Mouse (Mus musculus): ENCODE measurements at regions not wholly inside any gene's neighbourhood (a gene's known extent, or its start where the extent isn't known, plus 50 kb on each side); places are given as distances from the start of the nearest gene placed in this dataset.

GRCm38 (mm10) chr16:95647854-95648253 is 54.0 kb upstream of the Ets2 start:
- DNase-seq = peak; percentile 33 to 83

DNA sequence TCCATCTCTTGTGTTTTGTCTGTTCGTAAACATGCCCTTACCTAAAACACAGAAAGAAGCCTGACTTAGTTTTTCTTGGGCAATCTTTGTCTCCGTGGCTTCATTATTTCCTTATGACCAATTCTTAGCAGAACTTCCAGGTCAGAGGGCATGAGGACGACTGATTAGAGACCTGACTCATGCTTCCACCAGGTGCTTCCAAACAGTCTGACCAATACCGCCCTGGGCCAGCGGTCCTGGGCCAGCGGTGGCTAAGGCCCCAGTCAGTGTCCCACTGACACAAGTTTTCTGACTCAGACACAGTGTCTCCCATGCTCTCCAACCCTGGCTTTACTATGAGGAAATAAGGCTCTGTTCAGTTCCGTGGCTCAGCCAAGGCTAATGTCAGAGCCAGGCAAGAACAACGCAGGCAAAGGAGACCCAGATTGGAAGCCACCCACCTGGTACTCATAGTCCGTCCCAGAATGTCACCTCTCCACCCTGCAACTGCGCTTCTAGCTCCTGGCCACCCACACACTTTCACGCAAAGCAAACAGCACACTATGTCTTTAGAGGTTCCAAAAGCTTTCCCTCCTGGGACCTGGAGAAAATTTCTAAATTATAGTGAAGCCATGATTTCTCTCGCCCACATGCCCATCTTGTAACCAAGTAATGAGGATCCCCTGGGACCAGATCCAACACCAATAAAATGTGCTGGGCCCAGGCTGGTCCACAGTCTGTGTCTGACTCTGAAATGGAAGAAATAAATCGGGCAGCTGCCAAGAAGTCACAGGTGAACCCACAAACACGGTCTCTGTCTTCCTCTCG is 56.6 kb upstream of the Erg start:
- no peak for DNase-seq

- DNase-seq = no peak
These were observed 54.3 kb upstream of the Erg start for GRCm38 (mm10) chr16:95640670-95641069.

- no peak for DNase-seq
These were observed 53.3 kb upstream of the Erg start for GRCm38 (mm10) chr16:95639677-95640076.

GRCm38 (mm10) chr16:95637850-95638249 is 51.5 kb upstream of the Erg start:
- no peak for DNase-seq

DNA sequence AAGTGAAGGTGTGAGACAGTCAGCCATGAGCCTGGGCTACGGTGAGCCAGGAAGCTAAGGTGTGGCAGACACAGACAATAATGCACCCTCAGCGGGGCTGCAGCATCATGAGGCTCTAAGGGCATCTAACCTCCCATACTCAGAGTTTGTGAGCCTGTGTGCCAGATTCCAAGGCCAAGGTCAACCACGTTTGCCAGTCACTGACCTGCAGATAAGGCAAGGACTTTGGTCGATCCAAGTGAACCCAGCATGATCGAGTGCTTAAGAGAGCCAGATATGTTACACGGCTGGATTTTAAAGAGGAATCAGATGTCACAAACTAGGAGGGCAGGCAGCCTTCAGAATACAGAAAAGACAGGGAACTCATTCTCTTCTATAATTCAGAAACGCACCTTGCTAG is 50.2 kb upstream of the Erg start:
- DNase-seq = no peak

All from kidney, adult 8-10 months (tissue).